Mouse (Mus musculus): ENCODE measurements around the gene Serpinb3d. TPM values are rescaled to one million over a fixed set of nuclear protein-coding genes. Genes with fewer than 3 reads are reported as not detected.
"Not testable (repeated sequence)": the region's sequence is repeated elsewhere in the genome, so short reads cannot be mapped to it uniquely, and the experiment has no call there.

Gene Serpinb3d
- 0.13 TPM in 1 of 2 replicates, not detected in the other for polyA plus RNA-seq (2015; fragmentation: Nextera tagmentation; extraction: Ambion mirVana)

DNA sequence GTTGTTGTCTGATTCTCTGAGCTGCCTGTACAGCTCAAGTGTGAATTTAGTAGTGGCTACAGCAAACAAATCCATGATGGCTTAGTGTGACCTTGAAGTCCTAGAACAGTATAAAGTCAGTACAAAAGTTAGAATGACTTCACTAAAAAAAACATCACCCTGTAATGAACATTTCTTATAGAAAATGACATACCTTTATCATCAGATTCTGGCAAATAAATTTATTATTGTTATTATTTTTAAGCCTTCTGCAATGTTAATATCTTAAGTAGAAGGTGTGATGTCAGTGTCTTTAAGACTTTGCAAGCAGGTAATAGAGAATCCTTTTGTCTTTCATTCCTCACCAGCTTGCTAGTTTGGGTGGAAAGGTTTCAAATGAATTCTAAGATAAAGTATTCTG, at the start of gene Serpinb3d:
Serpinb3d (minus strand) TSS at position 101 of the 400 bp plus-strand sequence.
- H3K4me1 ChIP-seq (ENCODE audit: control insufficient read depth, insufficient read depth, low read depth, low read length) = no peaks in the 10 kb centered on the region
- no peak within 1 kb of the TSS for H3K4me2 ChIP-seq (ENCODE audit: low read length)
- no peak within 1 kb of the TSS for H3K9ac ChIP-seq (ENCODE audit: low read depth, low read length)
- H3K27ac ChIP-seq (ENCODE audit: low read depth, low read length) = no peak within 1 kb of the TSS
- H3K4me3 ChIP-seq (ENCODE audit: low read length) = no peak within 1 kb of the TSS
- no peaks in the 10 kb centered on the region for H3K9me3 ChIP-seq (ENCODE audit: control insufficient read depth, low read length)
- no peaks in the 10 kb centered on the region for H3K36me3 ChIP-seq (ENCODE audit: control insufficient read depth, insufficient read depth, low read length)
- no peaks in the 10 kb centered on the region for H3K27me3 ChIP-seq (replicated peaks; ENCODE audit: control insufficient read depth, insufficient read depth, low read length)
- no peak for ATAC-seq

DNA sequence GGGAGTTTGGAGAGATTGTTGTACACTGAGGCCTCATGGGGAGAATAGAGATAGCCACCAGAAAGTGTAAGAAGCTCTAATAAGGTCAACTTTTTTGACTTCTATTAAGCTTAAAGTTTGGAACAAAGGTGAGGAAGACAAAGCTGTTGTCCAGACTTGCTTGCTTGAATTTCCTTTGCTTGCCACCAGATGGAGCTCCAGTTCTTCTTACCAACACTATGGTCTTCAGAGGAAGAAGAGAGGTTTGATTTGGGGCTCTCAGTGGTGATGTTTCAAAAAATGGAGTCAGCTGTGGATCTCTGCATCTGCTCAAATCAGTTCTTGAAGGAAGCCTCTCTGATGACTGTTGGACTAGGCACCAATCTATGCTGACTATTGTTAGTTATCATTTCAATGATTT, 44.1 kb upstream of the Serpinb3d start:
- H3K27me3 ChIP-seq (replicated peaks; ENCODE audit: control insufficient read depth, insufficient read depth, low read length); H3K4me2 ChIP-seq (ENCODE audit: low read length); H3K9ac ChIP-seq (ENCODE audit: low read depth, low read length); H3K27ac ChIP-seq (ENCODE audit: low read depth, low read length); H3K4me3 ChIP-seq (ENCODE audit: low read length); H3K4me1 ChIP-seq (ENCODE audit: control insufficient read depth, insufficient read depth, low read depth, low read length); H3K36me3 ChIP-seq (ENCODE audit: control insufficient read depth, insufficient read depth, low read length); ATAC-seq; H3K9me3 ChIP-seq (ENCODE audit: control insufficient read depth, low read length): not testable (repeated sequence)

DNA sequence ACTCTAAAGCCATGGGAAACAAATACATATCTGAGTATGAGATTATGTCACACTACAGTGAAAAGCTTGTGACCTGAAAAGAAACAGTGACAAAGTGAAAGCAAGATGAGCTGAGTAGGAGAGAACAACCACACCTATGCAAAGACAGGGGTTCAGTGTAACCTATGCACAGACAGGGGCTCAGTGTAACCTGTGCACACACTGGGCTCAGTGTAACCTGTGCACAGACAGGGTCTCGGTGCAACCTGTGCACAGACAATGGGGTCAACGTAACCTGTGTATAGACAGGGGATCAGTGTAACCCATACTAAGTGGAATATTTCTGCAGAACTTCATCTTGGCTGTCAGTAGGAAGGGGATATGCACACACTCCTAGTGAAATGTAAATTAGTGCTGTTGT, 15.1 kb upstream of the Serpinb3d start:
- no peak overlapping the region for H3K4me2 ChIP-seq (ENCODE audit: low read length)
- 88% methylated on average over 2 of the region's 2 CpGs for WGBS
- no peaks in the 10 kb centered on the region for H3K4me1 ChIP-seq (ENCODE audit: control insufficient read depth, insufficient read depth, low read depth, low read length)
- no peak overlapping the region for H3K4me3 ChIP-seq (ENCODE audit: low read length)
- no peak overlapping the region for H3K9ac ChIP-seq (ENCODE audit: low read depth, low read length)
- no peaks in the 10 kb centered on the region for H3K36me3 ChIP-seq (ENCODE audit: control insufficient read depth, insufficient read depth, low read length)
- no peaks in the 10 kb centered on the region for H3K9me3 ChIP-seq (ENCODE audit: control insufficient read depth, low read length)
- ATAC-seq = no peak
- H3K27ac ChIP-seq (ENCODE audit: low read depth, low read length) = no peak overlapping the region
- H3K27me3 ChIP-seq (replicated peaks; ENCODE audit: control insufficient read depth, insufficient read depth, low read length) = no peaks in the 10 kb centered on the region

DNA sequence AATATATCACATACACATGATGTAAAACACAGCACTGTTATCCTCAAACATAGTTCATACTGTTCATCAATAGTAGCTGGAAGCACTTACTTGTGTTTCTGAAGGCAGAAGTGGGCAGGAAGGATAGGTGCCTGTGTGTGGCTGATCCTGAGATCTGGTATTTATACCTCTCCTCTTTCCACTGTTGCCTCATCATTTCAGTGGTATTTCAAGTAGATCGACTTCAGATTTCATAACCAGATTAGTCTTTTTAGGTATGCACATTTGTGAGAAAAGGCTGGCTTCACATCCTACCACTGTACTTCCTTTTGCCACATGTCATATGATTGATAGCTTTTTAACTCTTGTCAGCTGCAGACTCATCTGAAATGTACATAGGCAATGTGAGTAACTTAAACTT, 31.1 kb downstream of the Serpinb3d start, which contains the start of gene Serpinb3a:
Serpinb3a (minus strand) TSS at position 101 of the 400 bp plus-strand sequence.
- no peaks in the 10 kb centered on the region for H3K36me3 ChIP-seq (ENCODE audit: control insufficient read depth, insufficient read depth, low read length)
- ATAC-seq = no peak
- no peaks in the 10 kb centered on the region for H3K9me3 ChIP-seq (ENCODE audit: control insufficient read depth, low read length)
- no peak within 1 kb of the TSS for H3K4me3 ChIP-seq (ENCODE audit: low read length)
- no peak within 1 kb of the TSS for H3K27ac ChIP-seq (ENCODE audit: low read depth, low read length)
- no peak within 1 kb of the TSS for H3K4me2 ChIP-seq (ENCODE audit: low read length)
- H3K4me1 ChIP-seq (ENCODE audit: control insufficient read depth, insufficient read depth, low read depth, low read length) = no peaks in the 10 kb centered on the region
- 80% methylated on average over 1 of the region's 1 CpGs for WGBS
- no peaks in the 10 kb centered on the region for H3K27me3 ChIP-seq (replicated peaks; ENCODE audit: control insufficient read depth, insufficient read depth, low read length)
- no peak within 1 kb of the TSS for H3K9ac ChIP-seq (ENCODE audit: low read depth, low read length)

DNA sequence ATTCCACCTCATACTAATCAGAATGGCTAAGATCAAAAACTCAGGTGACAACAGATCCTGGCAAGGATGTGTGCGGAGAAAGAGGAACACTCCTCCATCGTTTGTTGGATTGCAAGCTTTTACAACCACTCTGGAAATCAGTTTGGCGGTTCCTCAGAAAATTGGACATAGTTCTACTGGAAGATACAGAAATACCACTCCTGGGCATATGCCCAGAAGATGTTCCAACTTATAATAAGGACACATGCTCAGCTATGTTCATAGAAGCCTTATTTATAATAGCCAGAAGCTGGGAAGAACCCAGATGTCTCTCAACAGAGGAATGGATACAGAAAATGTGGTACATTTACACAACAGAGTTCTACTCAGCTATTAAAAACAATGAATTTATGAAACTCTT, 49.1 kb downstream of the Serpinb3d start:
- WGBS = 86% methylated on average over 3 of the region's 3 CpGs
- H3K4me2 ChIP-seq (ENCODE audit: low read length); H3K27me3 ChIP-seq (replicated peaks; ENCODE audit: control insufficient read depth, insufficient read depth, low read length); H3K36me3 ChIP-seq (ENCODE audit: control insufficient read depth, insufficient read depth, low read length); H3K9ac ChIP-seq (ENCODE audit: low read depth, low read length); H3K27ac ChIP-seq (ENCODE audit: low read depth, low read length); ATAC-seq; H3K4me3 ChIP-seq (ENCODE audit: low read length); H3K4me1 ChIP-seq (ENCODE audit: control insufficient read depth, insufficient read depth, low read depth, low read length); H3K9me3 ChIP-seq (ENCODE audit: control insufficient read depth, low read length): not testable (repeated sequence)

Other genes starting within 250 kb of the Serpinb3d start
- gene Serpinb5, start 222.3 kb downstream of the Serpinb3d start, polyA plus RNA-seq (2015; fragmentation: Nextera tagmentation; extraction: Ambion mirVana) = not detected in 2 replicates
- 0.12 and 0.23 TPM in 2 replicates for gene Serpinb12, start 149.1 kb downstream of the Serpinb3d start, polyA plus RNA-seq (2015; fragmentation: Nextera tagmentation; extraction: Ambion mirVana)
- gene Serpinb13, start 102.5 kb downstream of the Serpinb3d start, polyA plus RNA-seq (2015; fragmentation: Nextera tagmentation; extraction: Ambion mirVana) = not detected in 2 replicates
- gene Serpinb3a, start 31.2 kb downstream of the Serpinb3d start, polyA plus RNA-seq (2015; fragmentation: Nextera tagmentation; extraction: Ambion mirVana) = 0.09 TPM in 1 of 2 replicates, not detected in the other
- gene Serpinb3b, start 194.9 kb upstream of the Serpinb3d start, polyA plus RNA-seq (2015; fragmentation: Nextera tagmentation; extraction: Ambion mirVana) = not detected in 2 replicates
- not detected in 2 replicates for gene Serpinb3c, start 194.9 kb upstream of the Serpinb3d start, polyA plus RNA-seq (2015; fragmentation: Nextera tagmentation; extraction: Ambion mirVana)

All from hindbrain, embryonic 16.5 days (tissue).